Mouse (Mus musculus): ENCODE measurements around the gene Mum1.

The Mum1 gene

GRCm38 (mm10) chr10:80273847-80274246 lies 47.6 kb downstream of the Mum1 start:
- DNase-seq = no peak

GRCm38 (mm10) chr10:80276238-80276637 lies 50.0 kb downstream of the Mum1 start:
- no peak for DNase-seq

- no peak for DNase-seq
Measured at GRCm38 (mm10) chr10:80278390-80278789, 52.2 kb downstream of the Mum1 start.

GRCm38 (mm10) chr10:80279273-80279672 lies 53.0 kb downstream of the Mum1 start:
- DNase-seq = no peak

GRCm38 (mm10) chr10:80281304-80281703 lies 55.1 kb downstream of the Mum1 start:
- peak; percentile 89 for DNase-seq

GRCm38 (mm10) chr10:80281921-80282371 lies 55.7 kb downstream of the Mum1 start:
- DNase-seq = peak; percentile 77

GRCm38 (mm10) chr10:80282481-80283441 lies 56.5 kb downstream of the Mum1 start:
- DNase-seq = no peak

GRCm38 (mm10) chr10:80285222-80286070 lies 59.2 kb downstream of the Mum1 start:
- DNase-seq = no peak

- DNase-seq = no peak
Measured at GRCm38 (mm10) chr10:80288097-80288496, 61.9 kb downstream of the Mum1 start.

GRCm38 (mm10) chr10:80288657-80289056 lies 62.4 kb downstream of the Mum1 start:
- no peak for DNase-seq

GRCm38 (mm10) chr10:80292251-80293146 lies 66.3 kb downstream of the Mum1 start, which contains the start of gene Rps15:
Gene Rps15, plus strand, starts transcription at chr10:80292453.
- peak; percentile 97 for DNase-seq

GRCm38 (mm10) chr10:80293325-80293724 lies 67.1 kb downstream of the Mum1 start:
- DNase-seq = no peak

Data from kidney, postnatal 14 days (tissue).